Mouse (Mus musculus): ENCODE data around the gene Tmem102.

The Tmem102 gene

DNA sequence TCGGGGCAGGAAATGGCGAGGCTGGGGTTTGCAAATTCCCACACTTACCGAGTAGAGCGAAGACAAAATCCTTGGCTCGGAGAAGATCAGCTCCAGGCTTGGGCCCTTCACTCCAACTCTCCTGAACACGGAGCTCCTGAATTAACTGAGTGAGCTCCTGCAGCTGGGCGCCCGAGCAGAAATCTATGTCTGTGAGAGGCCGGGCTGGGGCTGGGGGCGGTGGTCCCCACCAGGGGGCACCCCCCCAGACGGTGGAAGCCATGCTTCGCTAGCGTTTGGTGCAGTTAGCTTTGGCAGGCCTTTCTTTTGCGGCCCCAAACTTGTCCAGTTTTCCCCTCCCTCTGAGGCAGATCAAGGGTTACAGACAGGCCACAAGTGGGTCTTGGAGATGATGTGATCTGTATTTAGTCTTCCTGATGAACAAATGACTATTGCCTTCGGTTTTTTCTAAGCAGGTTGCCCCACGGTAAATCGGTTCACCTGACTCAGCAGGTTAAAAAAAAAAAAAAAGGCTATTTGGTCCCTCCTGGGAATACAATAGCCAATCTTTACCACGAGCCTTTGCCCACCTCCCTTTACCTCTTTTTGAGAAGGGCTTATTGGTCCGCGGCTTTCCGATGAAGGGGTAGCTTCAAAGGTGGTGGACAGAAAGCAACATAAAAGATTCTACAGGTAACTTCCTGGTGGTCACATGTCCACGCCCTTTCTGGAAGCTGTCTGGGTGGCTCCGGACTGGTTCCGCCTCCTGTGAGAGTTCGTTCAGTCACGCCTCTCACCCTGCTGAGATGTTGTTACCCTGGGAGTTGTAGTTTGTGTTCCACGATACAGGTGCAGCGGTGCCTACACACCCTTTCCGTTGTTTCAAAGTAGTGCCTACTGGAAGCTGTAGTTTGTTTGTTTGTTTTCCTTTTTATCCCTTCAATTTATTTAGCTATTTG, at the start of gene Tmem102:
Gene Tmem102, minus strand, starts transcription at position 653 of the 938 bp plus-strand sequence.
- DNase-seq (ENCODE audit: low spot score in 2 of 2) = no peak

- peak; percentile 33 to 60 for DNase-seq (ENCODE audit: low spot score in 2 of 2)
These were observed 49.3 kb upstream of the Tmem102 start for GRCm38 (mm10) chr11:69854680-69855079.

GRCm38 (mm10) chr11:69853994-69854393, 48.6 kb upstream of the Tmem102 start:
- DNase-seq (ENCODE audit: low spot score in 2 of 2) = peak; percentile 87 to 95

- DNase-seq (ENCODE audit: low spot score in 2 of 2) = peak in 1 of 2 experiments; percentile 46
These were observed 45.3 kb upstream of the Tmem102 start for GRCm38 (mm10) chr11:69850754-69851153.

DNA sequence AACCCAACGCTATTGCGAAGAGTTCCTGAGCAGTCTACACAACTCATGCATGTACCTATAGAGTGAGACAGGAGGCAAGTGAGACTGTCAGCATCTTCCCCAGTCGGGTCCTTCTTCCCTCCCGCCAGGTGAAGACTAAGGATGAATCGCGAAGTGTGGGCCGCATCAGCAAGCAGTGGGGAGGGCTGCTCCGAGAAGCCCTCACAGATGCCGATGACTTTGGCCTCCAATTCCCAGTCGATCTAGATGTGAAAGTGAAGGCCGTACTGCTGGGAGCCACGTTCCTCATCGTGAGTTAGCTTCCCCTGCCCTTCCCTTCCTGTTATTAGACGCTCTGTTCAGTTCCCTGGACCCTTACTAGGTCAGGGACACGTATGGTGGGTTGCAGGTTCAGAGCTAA, 44.5 kb upstream of the Tmem102 start:
- DNase-seq (ENCODE audit: low spot score in 2 of 2) = no peak

GRCm38 (mm10) chr11:69849128-69849527, 43.7 kb upstream of the Tmem102 start:
- no peak for DNase-seq (ENCODE audit: low spot score in 2 of 2)

GRCm38 (mm10) chr11:69848021-69848420, 42.6 kb upstream of the Tmem102 start:
- no peak for DNase-seq (ENCODE audit: low spot score in 2 of 2)

DNA sequence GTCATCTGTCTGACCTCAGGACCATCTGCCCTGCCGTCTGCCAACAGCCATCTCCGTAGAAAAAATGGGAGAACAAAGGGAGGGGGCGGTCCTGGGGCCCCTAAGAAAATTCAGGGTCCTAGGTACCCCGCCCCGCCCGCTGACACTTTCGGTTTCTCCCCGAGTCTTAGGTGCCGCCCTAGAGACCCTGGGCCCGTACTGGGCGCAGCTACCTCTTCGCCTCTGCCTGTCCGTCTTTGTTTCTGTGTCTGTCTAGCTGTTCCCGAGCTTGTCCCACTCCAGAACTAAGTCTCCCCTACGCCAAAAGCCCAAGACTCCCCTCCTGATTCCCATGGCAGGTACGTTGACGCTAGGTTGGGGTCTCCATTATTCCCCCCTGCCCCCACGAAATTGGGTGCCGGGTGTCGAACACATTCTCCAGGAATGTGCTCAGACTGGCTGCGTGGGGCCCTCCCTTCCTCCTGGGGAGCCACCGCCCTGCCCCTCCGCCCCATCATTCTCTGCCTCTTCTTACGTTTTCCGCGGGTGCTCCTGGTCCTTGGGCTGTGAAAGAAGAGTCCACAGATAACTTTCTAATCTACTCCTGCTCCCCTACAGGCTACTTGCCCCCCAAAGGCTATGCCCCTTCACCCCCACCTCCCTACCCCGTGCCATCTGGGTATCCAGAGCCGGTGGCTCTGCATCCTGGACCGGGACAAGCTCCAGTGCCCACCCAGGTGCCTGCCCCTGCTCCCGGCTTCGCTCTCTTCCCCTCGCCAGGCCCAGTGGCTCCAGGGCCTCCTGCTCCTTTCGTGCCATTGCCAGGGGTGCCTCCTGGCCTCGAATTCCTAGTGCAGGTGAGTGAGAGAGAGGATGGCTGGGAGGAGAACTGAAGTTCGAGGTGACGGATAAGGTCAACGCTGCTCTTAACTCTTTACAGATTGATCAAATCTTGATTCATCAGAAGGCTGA, 41.6 kb upstream of the Tmem102 start:
- peak; percentile 62 to 69 for DNase-seq (ENCODE audit: low spot score in 2 of 2)

- peak; percentile 94 to 96 for DNase-seq (ENCODE audit: low spot score in 2 of 2)
These were observed 40.8 kb upstream of the Tmem102 start, which contains the start of gene Plscr3 for GRCm38 (mm10) chr11:69846198-69846680. Plscr3 (plus strand) TSS chr11:69846376.

DNA sequence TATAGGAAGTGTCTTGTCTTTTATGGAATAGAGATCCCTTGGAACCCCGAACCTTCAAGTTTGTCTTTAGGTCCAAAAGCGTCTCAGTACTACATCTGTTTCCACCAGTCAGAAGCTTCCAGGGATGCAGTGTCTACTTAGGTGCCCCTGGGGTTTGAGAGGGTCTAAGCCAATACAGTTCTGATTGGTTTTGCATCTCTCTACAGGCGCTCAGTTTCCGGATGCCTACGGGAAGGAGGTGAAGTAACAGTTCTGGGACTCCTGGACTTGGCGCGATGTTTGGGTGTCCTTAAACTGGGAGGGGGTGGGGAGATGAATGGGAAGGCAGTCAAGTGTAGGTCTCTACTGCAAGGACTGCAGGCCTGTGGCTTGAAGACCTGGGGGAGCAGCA, 33.3 kb upstream of the Tmem102 start:
- DNase-seq (ENCODE audit: low spot score in 2 of 2) = peak in 1 of 2 experiments; percentile 42

DNA sequence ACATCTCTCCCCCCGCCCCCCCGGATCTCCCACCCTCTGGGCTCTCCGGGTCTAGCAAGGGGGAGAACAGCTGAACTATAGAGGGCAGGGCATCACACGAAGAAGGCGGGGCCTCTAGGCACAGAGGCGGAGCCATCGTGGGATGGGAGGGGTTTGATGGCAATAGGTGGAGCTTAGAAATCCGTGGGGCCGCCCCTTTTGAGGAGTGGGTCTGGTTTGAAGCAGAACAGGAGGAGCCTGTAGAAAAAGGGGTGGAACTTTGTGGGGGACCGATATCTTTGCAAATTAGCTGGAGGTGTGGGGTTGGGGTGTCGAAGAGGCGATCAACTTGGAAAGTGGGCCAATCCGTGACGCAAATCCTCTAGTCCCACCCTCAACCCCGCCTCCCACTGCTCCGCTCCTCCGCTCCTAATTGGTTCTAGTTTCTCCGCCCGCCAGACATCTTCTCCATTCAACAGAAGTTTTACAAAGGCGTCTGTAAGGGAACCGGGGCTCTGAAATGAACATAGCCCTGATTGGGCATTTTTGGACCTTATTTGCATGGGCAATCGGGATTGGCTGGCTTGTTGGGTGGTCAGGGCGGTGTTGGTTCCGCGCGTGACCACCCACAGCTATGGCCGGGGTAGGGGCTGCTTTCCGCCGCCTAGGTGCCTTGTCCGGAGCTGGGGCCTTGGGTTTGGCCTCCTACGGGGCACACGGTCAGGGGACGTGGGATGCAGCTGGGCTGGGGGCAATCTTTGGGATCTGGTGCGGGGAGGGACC, 32.7 kb upstream of the Tmem102 start, which contains the start of gene Tmem256:
Gene Tmem256, plus strand, starts transcription at position 563 of the 762 bp plus-strand sequence.
- DNase-seq (ENCODE audit: low spot score in 2 of 2) = peak; percentile 93 to 95

- no peak for DNase-seq (ENCODE audit: low spot score in 2 of 2)
These were observed 32.2 kb upstream of the Tmem102 start, which contains the start of gene Nlgn2 for GRCm38 (mm10) chr11:69837604-69837951. Nlgn2 (minus strand) TSS chr11:69837784.

DNA sequence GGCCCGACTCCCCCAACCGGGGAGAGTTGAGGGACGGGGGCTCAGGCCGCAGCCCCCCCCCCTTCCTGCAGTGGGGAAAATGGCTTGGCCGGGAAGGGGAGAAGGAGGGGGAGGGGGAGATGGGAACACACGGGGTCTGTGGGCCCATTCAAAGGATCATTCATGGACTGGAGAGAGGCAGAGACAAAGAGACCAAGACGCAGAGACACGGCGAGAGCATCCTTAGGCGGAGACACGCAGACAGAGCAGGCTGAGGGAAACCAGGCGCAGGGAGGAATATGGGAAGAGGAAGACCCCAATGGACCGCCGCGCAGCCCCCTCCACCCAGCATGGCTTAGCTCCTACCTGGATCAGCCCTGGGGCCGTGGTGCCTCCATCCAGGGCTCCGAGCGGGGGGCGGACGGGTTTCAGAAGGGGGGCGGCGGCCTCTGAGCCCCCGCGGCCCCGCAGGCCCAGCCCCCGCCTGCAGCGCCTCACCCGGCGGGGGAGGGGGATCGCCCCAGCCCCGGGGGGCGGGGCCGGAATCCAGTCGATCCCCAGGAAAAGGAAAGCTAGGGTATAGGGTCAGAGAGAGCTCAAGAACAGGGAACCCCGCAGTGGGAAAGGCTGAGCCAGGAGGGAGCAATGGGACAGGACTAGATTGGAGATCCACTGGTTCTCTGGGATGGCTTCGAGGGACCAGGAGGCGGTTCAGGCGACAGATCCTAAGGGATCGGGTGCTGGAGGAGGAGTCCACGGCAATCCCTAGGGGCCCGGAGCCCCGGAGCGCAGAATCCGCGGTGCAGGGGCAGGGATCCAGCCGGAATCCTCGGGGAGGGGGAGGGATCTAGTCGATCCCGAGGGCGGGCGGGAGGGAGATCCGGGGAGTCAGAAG, 31.5 kb upstream of the Tmem102 start:
- DNase-seq (ENCODE audit: low spot score in 2 of 2) = peak in 1 of 2 experiments; percentile 42

- no peak for DNase-seq (ENCODE audit: low spot score in 2 of 2)
These were observed 30.5 kb upstream of the Tmem102 start for GRCm38 (mm10) chr11:69835966-69836335.

GRCm38 (mm10) chr11:69835326-69835965, 30.0 kb upstream of the Tmem102 start:
- no peak for DNase-seq (ENCODE audit: low spot score in 2 of 2)

GRCm38 (mm10) chr11:69834001-69834549, 28.7 kb upstream of the Tmem102 start:
- DNase-seq (ENCODE audit: low spot score in 2 of 2) = peak; percentile 66 to 74

GRCm38 (mm10) chr11:69833554-69833953, 28.1 kb upstream of the Tmem102 start:
- DNase-seq (ENCODE audit: low spot score in 2 of 2) = peak in 1 of 2 experiments; percentile 29

DNA sequence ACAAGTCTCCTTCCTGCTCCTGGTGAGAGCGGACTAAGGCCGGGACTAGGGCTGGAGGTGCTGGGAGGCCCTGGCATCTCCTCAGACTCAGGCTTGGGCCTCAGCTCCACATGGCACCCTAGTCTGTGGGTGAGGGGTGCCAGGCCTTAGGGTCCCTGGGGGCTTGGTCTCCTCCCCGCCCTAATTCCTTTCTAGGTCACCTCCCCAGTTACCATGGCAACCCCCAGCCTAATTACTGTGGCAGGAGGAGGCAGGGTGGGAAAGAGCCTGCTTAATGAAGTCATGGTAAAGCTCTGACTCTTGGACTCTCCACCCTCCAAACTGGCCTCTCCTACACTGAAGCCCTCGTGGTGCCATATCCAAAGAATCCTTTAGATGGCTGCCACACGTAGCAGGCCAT, 23.4 kb upstream of the Tmem102 start:
- peak in 1 of 2 experiments; percentile 10 for DNase-seq (ENCODE audit: low spot score in 2 of 2)

- DNase-seq (ENCODE audit: low spot score in 2 of 2) = no peak
These were observed 18.0 kb upstream of the Tmem102 start for GRCm38 (mm10) chr11:69823456-69823855.

All from spleen, postnatal 10 days (tissue).